In the genomic region with DNA sequence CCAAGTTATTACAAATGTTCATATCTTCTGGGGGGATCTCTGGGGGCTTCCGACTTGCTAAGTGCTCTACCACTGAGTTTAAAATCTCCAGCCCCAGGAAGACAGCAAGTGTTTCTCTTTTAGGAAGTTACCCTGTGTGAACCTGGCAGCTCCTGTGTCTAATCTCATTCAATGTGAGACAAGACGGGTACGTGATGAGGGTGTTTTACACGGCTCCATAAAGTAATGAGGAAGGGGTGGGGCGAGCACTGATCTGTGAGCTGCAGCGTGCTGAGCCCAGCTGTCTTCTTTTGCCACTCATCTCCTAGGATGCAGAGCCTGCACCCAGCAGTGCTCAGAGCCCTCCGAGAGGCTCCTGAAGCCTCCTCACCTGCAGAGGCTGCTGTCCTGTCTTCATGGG, we compare ENCODE assay signal across 24 mouse cellular contexts. TPM values are rescaled to one million over a fixed set of nuclear protein-coding genes. Genes with fewer than 3 reads are reported as not detected.
DNase-seq lines count a peak whose midpoint lies in the region; ATAC-seq and TF ChIP-seq lines count a peak whose summit lies in the region.
"Had no signal": no experiment of that assay in that cellular context is flagged by ENCODE, and none has a peak within 500 bp of the region (broad histone marks: within the 10 kb centered on the region; RNA-seq: fewer than 3 reads in every experiment).

No protein-coding gene starts in this region.

- ATAC-seq in heart, embryonic 12.5 days (ENCODE audit: insufficient number of reproducible peaks, low FRiP score), result no peak
- no peak for ATAC-seq in intestine, embryonic 14.5 days (replicated peaks; ENCODE audit: low FRiP score, low TSS enrichment, low read depth)
- no peak for ATAC-seq in intestine, postnatal 0 days
- peak; percentile 55 for ATAC-seq in intestine, embryonic 15.5 days
- ATAC-seq: forebrain, embryonic 13.5 days; forebrain, embryonic 16.5 days; Patski had no signal

- peak; percentile 55 for DNase-seq in heart, adult 11 months
- peak; percentile 48 for DNase-seq in intestine, embryonic 14.5 days (ENCODE audit: low spot score)
- DNase-seq in lung, postnatal 36 days, result no peak
- DNase-seq in ovary, adult 18-20 months (ENCODE audit: low spot score), result no peak
- DNase-seq: adrenal gland, adult 2 months; adrenal gland, postnatal 14 days; B cell, adult 2 months; cerebellum, adult 11-12 months; cerebellum, adult 8-10 months; cerebellum, postnatal 10 days; gastrocnemius, postnatal 25 days; heart, adult 2 months; kidney, adult 18-20 months had no signal

- peaks cover 9% of the 10 kb centered on the region for H3K4me1 ChIP-seq in heart, embryonic 12.5 days (replicated peaks)
- H3K4me1 ChIP-seq in intestine, embryonic 14.5 days (replicated peaks; ENCODE audit: control insufficient read depth, insufficient read depth, low read length), result no peaks in the 10 kb centered on the region; the same call in 1 of the 2 replicates
- no peaks in the 10 kb centered on the region for H3K4me1 ChIP-seq in intestine, postnatal 0 days (replicated peaks; ENCODE audit: control insufficient read depth, insufficient read depth, low read length)
- 0 out of 2 replicates have a peak, but pooled peaks cover 2% of the 10 kb centered on the region for H3K4me1 ChIP-seq in intestine, embryonic 15.5 days (replicated peaks)
- H3K4me1 ChIP-seq: forebrain, embryonic 10.5 days had no signal

- no peak for TF ChIP-seq CTCF in intestine, postnatal 0 days (IDR thresholded peaks at IDR 0.05; ENCODE audit: low read depth)

- H3K27ac ChIP-seq in heart, embryonic 12.5 days (ENCODE audit: poor library complexity, severe bottlenecking), result no peak overlapping the region
- no peak overlapping the region for H3K27ac ChIP-seq in intestine, embryonic 14.5 days (ENCODE audit: low read depth)
- no peak overlapping the region for H3K27ac ChIP-seq in intestine, postnatal 0 days (ENCODE audit: low read depth, low read length)
- no peak overlapping the region for H3K27ac ChIP-seq in intestine, embryonic 15.5 days
- H3K27ac ChIP-seq: forebrain, embryonic 10.5 days; forebrain, embryonic 13.5 days; heart, adult 2 months; heart, embryonic 10.5 days; hindbrain, embryonic 15.5 days had no signal

- no peaks in the 10 kb centered on the region for H3K27me3 ChIP-seq in heart, embryonic 12.5 days (replicated peaks)
- H3K27me3 ChIP-seq in intestine, embryonic 14.5 days (replicated peaks; ENCODE audit: control insufficient read depth, insufficient read depth, low read length), result no peaks in the 10 kb centered on the region
- H3K27me3 ChIP-seq in intestine, postnatal 0 days (replicated peaks; ENCODE audit: control insufficient read depth, insufficient read depth, low read length), result no peaks in the 10 kb centered on the region
- H3K27me3 ChIP-seq in intestine, embryonic 15.5 days (replicated peaks), result no peaks in the 10 kb centered on the region
- H3K27me3 ChIP-seq: CH12.LX; forebrain, embryonic 13.5 days; hindbrain, embryonic 15.5 days; Patski had no signal

- H3K4me3 ChIP-seq in heart, embryonic 12.5 days, result no peak overlapping the region
- no peak overlapping the region for H3K4me3 ChIP-seq in intestine, embryonic 14.5 days (ENCODE audit: low read depth, low read length)
- H3K4me3 ChIP-seq in intestine, postnatal 0 days (ENCODE audit: low read depth, low read length), result no peak overlapping the region
- no peak overlapping the region for H3K4me3 ChIP-seq in intestine, embryonic 15.5 days (replicated peaks)
- H3K4me3 ChIP-seq: forebrain, embryonic 10.5 days; forebrain, embryonic 13.5 days; heart, adult 2 months; heart, embryonic 10.5 days; hindbrain, embryonic 15.5 days had no signal

- no peak overlapping the region for H3K4me2 ChIP-seq in heart, embryonic 12.5 days
- no peak overlapping the region for H3K4me2 ChIP-seq in intestine, embryonic 14.5 days (ENCODE audit: low read length)
- no peak overlapping the region for H3K4me2 ChIP-seq in intestine, postnatal 0 days (replicated peaks; ENCODE audit: low read depth)
- H3K4me2 ChIP-seq in intestine, embryonic 15.5 days (replicated peaks), result no peak overlapping the region
- H3K4me2 ChIP-seq: forebrain, embryonic 13.5 days; hindbrain, embryonic 15.5 days had no signal

- 66% methylated on average over 7 of the region's 7 CpGs for WGBS in heart, embryonic 12.5 days
- WGBS in intestine, embryonic 14.5 days, result 74% methylated on average over 7 of the region's 7 CpGs
- 58% methylated on average over 7 of the region's 7 CpGs for WGBS in intestine, postnatal 0 days
- 74% methylated on average over 7 of the region's 7 CpGs for WGBS in intestine, embryonic 15.5 days

- no peaks in the 10 kb centered on the region for H3K9me3 ChIP-seq in heart, embryonic 12.5 days (replicated peaks)
- H3K9me3 ChIP-seq in intestine, embryonic 14.5 days (ENCODE audit: control insufficient read depth, low read length), result no peaks in the 10 kb centered on the region
- no peaks in the 10 kb centered on the region for H3K9me3 ChIP-seq in intestine, postnatal 0 days (ENCODE audit: control insufficient read depth)
- no peaks in the 10 kb centered on the region for H3K9me3 ChIP-seq in intestine, embryonic 15.5 days
- H3K9me3 ChIP-seq: forebrain, embryonic 10.5 days; forebrain, embryonic 13.5 days; G1E; heart, embryonic 10.5 days; hindbrain, embryonic 15.5 days had no signal

- no peak overlapping the region for H3K9ac ChIP-seq in heart, embryonic 12.5 days
- H3K9ac ChIP-seq in intestine, embryonic 14.5 days (ENCODE audit: low read length), result no peak overlapping the region
- no peak overlapping the region for H3K9ac ChIP-seq in intestine, postnatal 0 days (ENCODE audit: low read depth, low read length)
- H3K9ac ChIP-seq in intestine, embryonic 15.5 days, result no peak overlapping the region
- H3K9ac ChIP-seq: forebrain, embryonic 13.5 days; hindbrain, embryonic 15.5 days had no signal

- H3K36me3 ChIP-seq in heart, embryonic 12.5 days, result peaks cover 26% of the 10 kb centered on the region
- H3K36me3 ChIP-seq in intestine, embryonic 14.5 days (ENCODE audit: control insufficient read depth, insufficient read depth, low read length), result peaks cover 15% of the 10 kb centered on the region
- H3K36me3 ChIP-seq in intestine, postnatal 0 days (ENCODE audit: control insufficient read depth, insufficient read depth), result 0 out of 2 replicates have a peak, but pooled peaks cover under 1% of the 10 kb centered on the region
- H3K36me3 ChIP-seq in intestine, embryonic 15.5 days, result no peaks in the 10 kb centered on the region

RNA-seq across cellular contexts. Expression of gene Angptl1, which starts 26.4 kb away (rescaled TPM):
- polyA plus RNA-seq in heart, embryonic 12.5 days (2016; fragmentation: Nextera tagmentation; extraction: Ambion mirVana), result 1.4 and 2.1 TPM in 2 replicates
- 38.7 and 45.9 TPM in 2 replicates for polyA plus RNA-seq in intestine, embryonic 14.5 days (2014; fragmentation: Nextera tagmentation; extraction: Ambion mirVana)
- polyA plus RNA-seq in intestine, postnatal 0 days (2015; fragmentation: Nextera tagmentation; extraction: Ambion mirVana), result 18.8 and 20.9 TPM in 2 replicates
- polyA plus RNA-seq in intestine, embryonic 15.5 days (2015; fragmentation: Nextera tagmentation; extraction: Ambion mirVana), result 29.4 and 29.6 TPM in 2 replicates
- polyA plus RNA-seq: G1E had no signal

Comparison
In these comparisons a context has a peak if more than half of its experiments do, and no peak if none do; other contexts are left out.
1. DNase-seq: peak in heart, adult 11 months (single experiment) and intestine, embryonic 14.5 days (single experiment); none in lung, postnatal 36 days (single experiment) and ovary, adult 18-20 months (single experiment).